Mouse (Mus musculus): ENCODE measurements around the gene Adgrl3. TPM values are rescaled to one million over a fixed set of nuclear protein-coding genes. Genes with fewer than 3 reads are reported as not detected.

The Adgrl3 gene
- polyA plus RNA-seq, 1 experiment from 2014 or later = 66.6 TPM

- Histone ChIP-seq H3K4me3 (no peak overlapping the region), H3K27me3 (no peaks in the 10 kb centered on the region), H3K9ac (no peak overlapping the region), H3K4me1 (replicated peaks) (0 out of 2 replicates have a peak, but pooled peaks cover 6% of the 10 kb centered on the region), H3K9me3 (no peaks in the 10 kb centered on the region), H3K36me3 (no peaks in the 10 kb centered on the region), H3K4me2 (no peak overlapping the region), H3K27ac (replicated peaks) (no peak overlapping the region)
- no peak for ATAC-seq (ENCODE audit: low FRiP score, low read depth)
- WGBS = 80% methylated on average over 4 of the region's 4 CpGs
These were observed 26.2 kb downstream of the Adgrl3 start for GRCm38 (mm10) chr5:81046128-81046527.

DNA sequence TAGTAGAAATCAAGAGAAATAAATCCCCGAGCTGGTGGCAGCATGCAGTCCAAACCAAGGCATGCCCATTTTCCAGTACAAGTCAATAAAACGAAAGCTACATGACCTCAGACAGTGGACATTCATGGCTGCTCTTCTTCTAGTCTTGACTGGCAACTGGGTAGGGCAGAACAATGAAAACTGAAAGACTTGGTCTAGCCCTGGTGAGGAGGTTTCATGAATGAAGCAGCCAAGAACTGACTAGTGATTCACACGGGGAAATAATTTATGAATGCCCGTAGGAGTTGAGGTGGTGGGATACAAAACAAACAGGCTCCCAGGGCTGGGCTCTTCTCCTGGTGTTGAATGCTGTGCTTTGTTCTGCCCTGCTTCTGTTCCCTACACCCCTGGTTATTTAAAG lies 34.7 kb downstream of the Adgrl3 start:
- H3K4me3 ChIP-seq = no peak overlapping the region
- peaks cover 8% of the 10 kb centered on the region; the same call in 1 of the 2 replicates for H3K4me1 ChIP-seq (replicated peaks)
- no peak overlapping the region; the same call in 1 of the 2 replicates for H3K27ac ChIP-seq (replicated peaks)
- no peak overlapping the region for H3K9ac ChIP-seq
- 44% methylated on average over 4 of the region's 4 CpGs for WGBS
- no peaks in the 10 kb centered on the region for H3K27me3 ChIP-seq
- H3K4me2 ChIP-seq = no peak overlapping the region
- ATAC-seq (ENCODE audit: low FRiP score, low read depth) = no peak
- H3K36me3 ChIP-seq = no peaks in the 10 kb centered on the region
- H3K9me3 ChIP-seq = no peaks in the 10 kb centered on the region

DNA sequence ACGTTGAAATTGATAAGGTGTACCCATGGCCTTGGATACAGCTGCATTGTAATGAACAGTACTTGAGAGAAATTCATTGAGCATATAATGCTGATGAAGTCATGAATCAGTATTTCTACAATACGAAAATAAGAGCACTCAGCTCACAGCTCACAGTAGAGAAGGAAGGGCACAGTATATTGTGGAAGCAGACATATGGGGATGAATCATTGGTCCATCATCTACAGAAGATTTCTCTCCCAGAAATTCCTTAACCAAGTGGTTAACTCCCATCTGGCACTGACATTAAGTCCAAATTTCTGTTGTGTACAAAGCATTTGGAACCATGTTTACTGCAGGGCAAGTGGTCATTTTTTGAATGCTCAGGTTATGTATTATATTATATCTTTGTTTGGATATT lies 35.3 kb downstream of the Adgrl3 start:
- peaks cover 13% of the 10 kb centered on the region; the same call in 1 of the 2 replicates for H3K4me1 ChIP-seq (replicated peaks)
- no peak overlapping the region for H3K27ac ChIP-seq (replicated peaks)
- H3K4me3 ChIP-seq = no peak overlapping the region
- H3K9me3 ChIP-seq = no peaks in the 10 kb centered on the region
- H3K36me3 ChIP-seq = no peaks in the 10 kb centered on the region
- no peak for ATAC-seq (ENCODE audit: low FRiP score, low read depth)
- H3K9ac ChIP-seq = no peak overlapping the region
- WGBS = 77% methylated on average over 2 of the region's 2 CpGs
- no peaks in the 10 kb centered on the region for H3K27me3 ChIP-seq
- no peak overlapping the region for H3K4me2 ChIP-seq

GRCm38 (mm10) chr5:81058122-81058521 lies 38.2 kb downstream of the Adgrl3 start:
- 89% methylated on average over 2 of the region's 2 CpGs for WGBS
- Histone ChIP-seq H3K27me3 (no peaks in the 10 kb centered on the region), H3K9ac (no peak overlapping the region), H3K9me3 (no peaks in the 10 kb centered on the region), H3K4me2 (no peak overlapping the region), H3K36me3 (no peaks in the 10 kb centered on the region), H3K4me1 (replicated peaks) (peaks cover 32% of the 10 kb centered on the region), H3K4me3 (no peak overlapping the region), H3K27ac (replicated peaks) (no peak overlapping the region)
- no peak for ATAC-seq (ENCODE audit: low FRiP score, low read depth)

DNA sequence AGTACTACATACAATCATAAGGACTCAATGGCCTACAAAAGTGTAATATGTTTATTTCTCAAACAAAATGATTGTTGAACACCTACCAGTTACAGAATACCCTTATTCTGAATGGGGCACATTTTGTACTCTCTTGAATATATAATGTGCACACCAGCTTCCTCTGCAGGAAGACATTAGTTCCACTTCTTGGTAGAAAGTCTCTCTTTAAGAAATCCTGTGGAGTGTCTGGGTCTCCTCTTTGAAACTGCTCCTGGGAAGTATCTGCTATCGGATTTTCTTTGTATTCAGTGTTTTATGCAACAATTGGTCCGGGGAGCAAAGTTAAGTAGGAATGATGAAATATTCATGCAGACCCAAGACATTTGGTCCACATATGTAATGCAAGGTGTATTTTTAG lies 41.0 kb downstream of the Adgrl3 start:
- no peak for ATAC-seq (ENCODE audit: low FRiP score, low read depth)
- H3K27ac ChIP-seq (replicated peaks) = no peak overlapping the region

DNA sequence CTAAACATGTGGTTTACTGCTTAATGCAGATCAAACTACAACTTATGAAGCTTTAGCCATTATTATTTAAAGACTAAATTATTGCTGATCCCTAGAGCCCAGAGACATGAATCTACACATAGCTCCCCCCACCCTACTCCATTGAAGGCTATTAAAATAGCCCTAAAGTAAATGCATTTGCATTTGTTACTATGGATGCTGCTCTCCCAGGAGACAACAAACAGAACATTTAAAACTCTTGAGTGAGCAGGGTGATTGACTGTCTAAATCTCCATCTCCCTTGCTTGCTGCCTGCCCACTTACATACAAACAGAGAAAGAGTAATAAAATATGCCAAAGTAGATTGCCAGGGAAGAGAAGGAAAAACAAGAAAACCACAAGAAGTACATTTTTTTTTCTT lies 41.4 kb downstream of the Adgrl3 start:
- no peak overlapping the region for H3K4me3 ChIP-seq
- ATAC-seq (ENCODE audit: low FRiP score, low read depth) = no peak
- no peaks in the 10 kb centered on the region for H3K27me3 ChIP-seq
- H3K36me3 ChIP-seq = no peaks in the 10 kb centered on the region
- no peak overlapping the region for H3K4me2 ChIP-seq
- H3K27ac ChIP-seq (replicated peaks) = no peak overlapping the region
- peaks cover 24% of the 10 kb centered on the region for H3K4me1 ChIP-seq (replicated peaks)
- H3K9ac ChIP-seq = no peak overlapping the region
- no peaks in the 10 kb centered on the region for H3K9me3 ChIP-seq

More for the DNA sequence above, 41.0 kb downstream of the Adgrl3 start:
- Histone ChIP-seq H3K4me1 (replicated peaks) (peaks cover 24% of the 10 kb centered on the region), H3K9ac (no peak overlapping the region), H3K4me2 (no peak overlapping the region), H3K9me3 (no peaks in the 10 kb centered on the region), H3K4me3 (no peak overlapping the region), H3K27me3 (no peaks in the 10 kb centered on the region), H3K36me3 (no peaks in the 10 kb centered on the region)
- 9% methylated on average over 2 of the region's 2 CpGs for WGBS

- 50% methylated on average over 2 of the region's 2 CpGs for WGBS
- H3K9me3 ChIP-seq = no peaks in the 10 kb centered on the region
- no peaks in the 10 kb centered on the region for H3K27me3 ChIP-seq
- no peak overlapping the region for H3K4me2 ChIP-seq
- H3K36me3 ChIP-seq = no peaks in the 10 kb centered on the region
- H3K9ac ChIP-seq = no peak overlapping the region
- ATAC-seq (ENCODE audit: low FRiP score, low read depth) = no peak
- no peak overlapping the region for H3K27ac ChIP-seq (replicated peaks)
- peaks cover 29% of the 10 kb centered on the region for H3K4me1 ChIP-seq (replicated peaks)
- no peak overlapping the region for H3K4me3 ChIP-seq
These were observed 44.1 kb downstream of the Adgrl3 start for GRCm38 (mm10) chr5:81064026-81064425.

GRCm38 (mm10) chr5:81068173-81068572 lies 48.2 kb downstream of the Adgrl3 start:
- 78% methylated on average over 6 of the region's 6 CpGs for WGBS

GRCm38 (mm10) chr5:81068839-81069238 lies 48.9 kb downstream of the Adgrl3 start:
- no peak for ATAC-seq (ENCODE audit: low FRiP score, low read depth)
- Histone ChIP-seq H3K4me1 (replicated peaks) (peaks cover 6% of the 10 kb centered on the region), H3K9me3 (no peaks in the 10 kb centered on the region), H3K27ac (replicated peaks) (no peak overlapping the region), H3K9ac (no peak overlapping the region), H3K4me3 (no peak overlapping the region), H3K27me3 (no peaks in the 10 kb centered on the region), H3K4me2 (no peak overlapping the region), H3K36me3 (no peaks in the 10 kb centered on the region)
- 53% methylated on average over 4 of the region's 4 CpGs for WGBS

More at GRCm38 (mm10) chr5:81068173-81068572, 48.2 kb downstream of the Adgrl3 start:
- ATAC-seq (ENCODE audit: low FRiP score, low read depth) = no peak
- Histone ChIP-seq H3K9me3 (no peaks in the 10 kb centered on the region), H3K27ac (replicated peaks) (no peak overlapping the region), H3K27me3 (no peaks in the 10 kb centered on the region), H3K9ac (no peak overlapping the region), H3K4me2 (no peak overlapping the region), H3K36me3 (no peaks in the 10 kb centered on the region), H3K4me3 (no peak overlapping the region), H3K4me1 (replicated peaks) (peaks cover 6% of the 10 kb centered on the region)

DNA sequence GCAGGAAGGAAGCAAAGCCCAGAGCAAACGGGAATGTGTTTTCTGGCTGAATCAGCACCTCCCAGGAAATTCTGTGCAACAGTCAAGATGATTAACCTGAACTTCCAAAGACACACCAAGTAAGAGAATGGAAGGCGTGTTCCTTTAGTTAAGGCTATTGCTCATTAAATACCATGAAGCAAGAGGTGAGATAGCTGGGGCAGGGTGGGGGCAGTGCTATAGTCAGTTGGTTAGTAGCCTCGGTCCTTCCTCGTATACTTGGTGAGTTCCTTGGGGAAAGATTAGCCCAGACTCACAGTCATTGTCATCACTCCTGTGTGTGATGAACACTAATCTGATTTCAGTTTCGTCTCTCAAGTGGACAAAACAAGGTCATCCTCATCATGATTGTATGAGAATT lies 53.0 kb downstream of the Adgrl3 start:
- 0 out of 2 replicates have a peak, but pooled peaks cover 3% of the 10 kb centered on the region for H3K4me1 ChIP-seq (replicated peaks)
- no peak overlapping the region for H3K4me3 ChIP-seq
- H3K27me3 ChIP-seq = no peaks in the 10 kb centered on the region
- H3K9ac ChIP-seq = no peak overlapping the region
- H3K36me3 ChIP-seq = no peaks in the 10 kb centered on the region
- H3K27ac ChIP-seq (replicated peaks) = no peak overlapping the region
- H3K4me2 ChIP-seq = no peak overlapping the region
- H3K9me3 ChIP-seq = no peaks in the 10 kb centered on the region
- WGBS = 72% methylated on average over 5 of the region's 5 CpGs
- ATAC-seq (ENCODE audit: low FRiP score, low read depth) = no peak

DNA sequence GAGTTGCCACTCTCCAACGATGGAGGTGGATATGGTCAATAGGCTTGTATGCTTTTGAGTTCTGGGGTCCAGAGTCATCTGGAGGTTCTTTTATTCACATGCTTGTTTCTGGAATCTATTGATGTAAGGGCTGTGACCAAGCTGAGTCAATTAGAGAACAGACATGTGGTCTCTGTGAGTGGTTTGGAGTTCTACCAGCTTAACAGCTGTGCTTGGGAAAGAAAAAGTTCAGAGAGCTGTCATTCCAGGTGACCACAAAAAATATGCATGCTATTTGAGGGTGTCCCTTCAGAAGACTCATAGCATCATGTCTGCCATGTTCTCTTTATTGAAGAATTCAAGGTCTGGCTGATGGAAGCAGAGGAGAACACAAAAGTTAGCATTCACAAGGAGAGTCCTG lies 53.9 kb downstream of the Adgrl3 start:
- Histone ChIP-seq H3K36me3 (no peaks in the 10 kb centered on the region), H3K27ac (replicated peaks) (no peak overlapping the region), H3K4me1 (replicated peaks) (0 out of 2 replicates have a peak, but pooled peaks cover 3% of the 10 kb centered on the region), H3K4me2 (no peak overlapping the region), H3K9ac (no peak overlapping the region), H3K4me3 (no peak overlapping the region), H3K9me3 (no peaks in the 10 kb centered on the region), H3K27me3 (no peaks in the 10 kb centered on the region)
- WGBS = 73% methylated on average over 1 of the region's 1 CpGs
- ATAC-seq (ENCODE audit: low FRiP score, low read depth) = no peak

- Histone ChIP-seq H3K4me3 (no peak overlapping the region), H3K4me1 (replicated peaks) (0 out of 2 replicates have a peak, but pooled peaks cover 3% of the 10 kb centered on the region), H3K27ac (replicated peaks) (no peak overlapping the region), H3K9me3 (no peaks in the 10 kb centered on the region), H3K9ac (no peak overlapping the region), H3K4me2 (no peak overlapping the region), H3K36me3 (no peaks in the 10 kb centered on the region), H3K27me3 (no peaks in the 10 kb centered on the region)
- ATAC-seq (ENCODE audit: low FRiP score, low read depth) = no peak
- WGBS = 64% methylated on average over 5 of the region's 5 CpGs
These were observed 56.4 kb downstream of the Adgrl3 start for GRCm38 (mm10) chr5:81076377-81076776.

DNA sequence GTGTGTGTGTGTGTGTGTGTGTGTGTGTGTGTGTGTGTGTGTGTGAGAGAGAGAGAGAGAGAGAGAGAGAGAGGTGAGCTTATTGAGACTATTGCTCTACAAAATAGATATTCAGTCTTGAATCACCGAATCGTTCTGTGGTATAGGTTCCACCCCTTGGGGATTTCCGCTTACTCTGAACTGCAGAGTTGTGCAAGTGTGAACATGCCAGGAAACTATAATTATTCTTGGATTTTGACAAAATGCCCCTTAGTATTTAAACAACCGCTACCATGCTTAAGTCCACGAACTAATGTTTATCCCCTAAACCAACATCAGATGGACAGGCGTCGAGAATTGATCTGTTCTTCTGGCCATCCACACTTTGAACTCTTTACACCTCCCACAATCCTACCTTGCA lies 57.1 kb downstream of the Adgrl3 start:
- WGBS = 87% methylated on average over 7 of the region's 7 CpGs
- no peak for ATAC-seq (ENCODE audit: low FRiP score, low read depth)

More for the DNA sequence above, 57.1 kb downstream of the Adgrl3 start:
- H3K9me3 ChIP-seq = no peaks in the 10 kb centered on the region
- H3K27ac ChIP-seq (replicated peaks) = no peak overlapping the region
- H3K9ac ChIP-seq = no peak overlapping the region
- no peak overlapping the region for H3K4me3 ChIP-seq
- no peak overlapping the region for H3K4me2 ChIP-seq
- no peaks in the 10 kb centered on the region for H3K36me3 ChIP-seq
- no peaks in the 10 kb centered on the region for H3K27me3 ChIP-seq
- 0 out of 2 replicates have a peak, but pooled peaks cover 3% of the 10 kb centered on the region for H3K4me1 ChIP-seq (replicated peaks)
